Mouse (Mus musculus): ENCODE measurements around the gene Sbno2. TPM values are rescaled to one million over a fixed set of nuclear protein-coding genes. Genes with fewer than 3 reads are reported as not detected.
"Not testable (repeated sequence)": the region's sequence is repeated elsewhere in the genome, so short reads cannot be mapped to it uniquely, and the experiment has no call there.

The Sbno2 gene
- polyA plus RNA-seq, 1 experiment = 151 TPM

GRCm38 (mm10) chr10:80069251-80069650 is 36.1 kb downstream of the Sbno2 start:
- TF ChIP-seq GATA1 (IDR thresholded peaks at IDR 0.05; ENCODE audit: borderline replicate concordance, low read length) = no peak
- no peak for TF ChIP-seq FLI1 (IDR thresholded peaks at IDR 0.05; ENCODE audit: low read length)
- H3K36me3 ChIP-seq (replicated peaks; ENCODE audit: low read length) = peaks cover 95% of the 10 kb centered on the region
- peaks cover 97% of the 10 kb centered on the region for H3K4me1 ChIP-seq

GRCm38 (mm10) chr10:80063877-80064650 is 41.3 kb downstream of the Sbno2 start:
- peaks cover 97% of the 10 kb centered on the region for H3K36me3 ChIP-seq (replicated peaks; ENCODE audit: low read length)
- H3K4me1 ChIP-seq = peaks cover 95% of the 10 kb centered on the region
- H3K27me3 ChIP-seq (replicated peaks) = no peaks in the 10 kb centered on the region
- TF ChIP-seq FLI1 (IDR thresholded peaks at IDR 0.05; ENCODE audit: low read length) (no peak), GATA1 (IDR thresholded peaks at IDR 0.05; ENCODE audit: borderline replicate concordance, low read length) (no peak)
- no peaks in the 10 kb centered on the region for H3K9me3 ChIP-seq
- peak overlapping the region; percentile 33 for H3K4me3 ChIP-seq (replicated peaks)

More at GRCm38 (mm10) chr10:80069251-80069650, 36.1 kb downstream of the Sbno2 start:
- Histone ChIP-seq H3K4me3 (replicated peaks) (peak overlapping the region; percentile 88), H3K9me3 (no peaks in the 10 kb centered on the region), H3K27me3 (replicated peaks) (no peaks in the 10 kb centered on the region)

DNA sequence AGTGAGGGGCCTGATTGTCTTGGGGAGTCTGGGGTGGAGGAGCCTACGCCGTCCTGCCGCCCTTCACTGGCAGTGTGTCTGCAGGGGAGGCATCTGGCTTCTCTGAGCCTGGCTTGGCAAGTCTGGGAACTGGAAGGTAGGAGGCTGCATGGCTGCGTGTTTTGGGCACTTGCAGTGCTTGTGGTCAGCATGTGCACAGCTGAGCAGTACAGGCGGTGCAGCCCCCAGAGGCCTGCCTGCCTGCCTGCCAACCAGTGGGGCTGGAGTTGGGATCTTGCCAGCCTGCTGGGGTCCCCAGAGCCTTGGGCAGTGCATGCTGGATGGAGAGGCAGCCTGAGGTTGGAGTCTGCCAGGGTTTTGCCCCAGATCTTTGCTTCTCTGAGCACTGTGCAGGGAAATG is 42.3 kb downstream of the Sbno2 start:
- Histone ChIP-seq H3K36me3 (replicated peaks; ENCODE audit: low read length) (peaks cover 99% of the 10 kb centered on the region), H3K9me3 (no peaks in the 10 kb centered on the region), H3K4me1 (peaks cover 94% of the 10 kb centered on the region), H3K4me3 (replicated peaks) (no peak overlapping the region), H3K27me3 (replicated peaks) (no peaks in the 10 kb centered on the region)
- TF ChIP-seq FLI1 (IDR thresholded peaks at IDR 0.05; ENCODE audit: low read length) (no peak), GATA1 (IDR thresholded peaks at IDR 0.05; ENCODE audit: borderline replicate concordance, low read length) (no peak)

- no peaks in the 10 kb centered on the region for H3K27me3 ChIP-seq (replicated peaks)
- no peak for TF ChIP-seq FLI1 (IDR thresholded peaks at IDR 0.05; ENCODE audit: low read length)
- TF ChIP-seq GATA1 (IDR thresholded peaks at IDR 0.05; ENCODE audit: borderline replicate concordance, low read length) = no peak
- H3K4me3 ChIP-seq (replicated peaks) = peak overlapping the region; percentile 80
- H3K36me3 ChIP-seq (replicated peaks; ENCODE audit: low read length) = peaks cover 89% of the 10 kb centered on the region
- H3K4me1 ChIP-seq = peaks cover 78% of the 10 kb centered on the region
- H3K9me3 ChIP-seq = no peaks in the 10 kb centered on the region
Measured at GRCm38 (mm10) chr10:80057683-80058326, 47.6 kb downstream of the Sbno2 start.

- Histone ChIP-seq H3K4me1 (peaks cover 78% of the 10 kb centered on the region), H3K36me3 (replicated peaks; ENCODE audit: low read length) (peaks cover 82% of the 10 kb centered on the region), H3K9me3 (no peaks in the 10 kb centered on the region), H3K4me3 (replicated peaks) (peak overlapping the region; percentile 87), H3K27me3 (replicated peaks) (no peaks in the 10 kb centered on the region)
- TF ChIP-seq FLI1 (IDR thresholded peaks at IDR 0.05; ENCODE audit: low read length) (no peak), GATA1 (IDR thresholded peaks at IDR 0.05; ENCODE audit: borderline replicate concordance, low read length) (no peak)
Measured at GRCm38 (mm10) chr10:80056976-80057682, 48.2 kb downstream of the Sbno2 start.

- Histone ChIP-seq H3K4me1 (peaks cover 80% of the 10 kb centered on the region), H3K4me3 (replicated peaks) (peak overlapping the region; percentile 87)
Measured at GRCm38 (mm10) chr10:80056506-80056905, 48.9 kb downstream of the Sbno2 start.

DNA sequence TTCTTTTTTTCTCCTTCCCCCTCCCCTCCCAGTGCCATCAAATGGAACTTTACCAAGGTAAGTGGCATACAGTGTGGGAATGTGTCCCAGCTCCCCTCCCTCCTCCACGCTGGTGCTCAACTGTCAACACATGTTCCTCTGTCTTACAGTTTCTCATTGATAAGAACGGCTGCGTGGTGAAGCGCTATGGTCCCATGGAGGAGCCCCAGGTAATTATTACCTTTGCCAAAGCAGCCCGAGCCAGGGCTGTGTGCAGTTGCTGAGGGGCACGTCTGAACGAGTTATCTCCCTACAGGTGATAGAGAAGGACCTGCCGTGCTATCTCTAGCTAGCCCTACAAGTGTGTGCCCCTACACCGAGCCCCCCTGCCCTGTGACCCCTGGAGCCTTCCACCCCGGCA is 49.5 kb downstream of the Sbno2 start:
- peak overlapping the region; percentile 97 for H3K4me3 ChIP-seq (replicated peaks)
- peaks cover 80% of the 10 kb centered on the region for H3K4me1 ChIP-seq
- TF ChIP-seq FLI1 (IDR thresholded peaks at IDR 0.05; ENCODE audit: low read length) = no peak
- TF ChIP-seq GATA1 (IDR thresholded peaks at IDR 0.05; ENCODE audit: borderline replicate concordance, low read length) = no peak
- H3K27me3 ChIP-seq (replicated peaks) = no peaks in the 10 kb centered on the region
- H3K36me3 ChIP-seq (replicated peaks; ENCODE audit: low read length) = peaks cover 70% of the 10 kb centered on the region
- H3K9me3 ChIP-seq = no peaks in the 10 kb centered on the region

More at GRCm38 (mm10) chr10:80056506-80056905, 48.9 kb downstream of the Sbno2 start:
- Histone ChIP-seq H3K36me3 (replicated peaks; ENCODE audit: low read length) (peaks cover 76% of the 10 kb centered on the region), H3K27me3 (replicated peaks) (no peaks in the 10 kb centered on the region), H3K9me3 (no peaks in the 10 kb centered on the region)
- no peak for TF ChIP-seq FLI1 (IDR thresholded peaks at IDR 0.05; ENCODE audit: low read length)
- TF ChIP-seq GATA1 (IDR thresholded peaks at IDR 0.05; ENCODE audit: borderline replicate concordance, low read length) = no peak

- H3K27me3 ChIP-seq (replicated peaks) = no peaks in the 10 kb centered on the region
- peak overlapping the region; percentile 97 for H3K4me3 ChIP-seq (replicated peaks)
- no peaks in the 10 kb centered on the region for H3K9me3 ChIP-seq
- peaks cover 64% of the 10 kb centered on the region for H3K36me3 ChIP-seq (replicated peaks; ENCODE audit: low read length)
- peaks cover 80% of the 10 kb centered on the region for H3K4me1 ChIP-seq
- TF ChIP-seq FLI1 (IDR thresholded peaks at IDR 0.05; ENCODE audit: low read length) (no peak), GATA1 (IDR thresholded peaks at IDR 0.05; ENCODE audit: borderline replicate concordance, low read length) (no peak)
Measured at GRCm38 (mm10) chr10:80055364-80055763, 50.0 kb downstream of the Sbno2 start.

DNA sequence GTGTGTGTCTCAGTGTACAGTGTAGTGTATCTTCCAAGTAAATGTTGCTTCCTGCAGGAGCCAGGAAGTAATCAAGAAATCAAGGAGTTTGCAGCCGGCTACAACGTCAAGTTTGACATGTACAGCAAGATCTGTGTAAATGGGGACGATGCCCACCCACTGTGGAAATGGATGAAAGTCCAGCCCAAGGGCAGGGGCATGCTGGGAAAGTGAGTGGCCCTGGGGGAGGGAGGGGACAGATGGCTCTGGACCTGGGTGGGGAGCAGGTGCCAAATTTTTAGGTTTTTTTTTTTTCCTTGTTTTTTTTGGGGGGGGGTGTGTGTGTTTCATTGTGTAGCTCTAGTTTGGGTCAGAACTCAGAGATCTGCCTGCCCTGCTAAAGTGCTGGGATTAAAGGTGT is 50.5 kb downstream of the Sbno2 start:
- H3K27me3 ChIP-seq (replicated peaks); H3K9me3 ChIP-seq: not testable (repeated sequence)
- peaks cover 60% of the 10 kb centered on the region for H3K36me3 ChIP-seq (replicated peaks; ENCODE audit: low read length)
- H3K4me3 ChIP-seq (replicated peaks) = peak overlapping the region; percentile 97
- H3K4me1 ChIP-seq = peaks cover 80% of the 10 kb centered on the region

Data from megakaryocyte, embryonic 14.5 days (primary cell).